Mouse (Mus musculus) liver, adult 2 months (tissue): ENCODE results near the gene BC048679. TPM values are rescaled to one million over a fixed set of nuclear protein-coding genes. Genes with fewer than 3 reads are reported as not detected.

ENCODE experiments used
- DNase-seq: peaks from one replicate; pipeline ENCODE4 v3.0.0-alpha.2; 2011; ENCODE audit warnings: low read depth, low spot score; ENCODE audit errors: extremely low read depth
- H3K27ac ChIP-seq: fragments of 200-500 bp; replicated peaks from 2 replicates; pipeline ENCODE4 v1.5.1; 2012; ENCODE audit warnings: low read depth, mild to moderate bottlenecking, control low read depth, inconsistent platforms, low read length; ENCODE audit not compliant: insufficient read depth
- H3K27me3 ChIP-seq: fragments of 200-500 bp; 2 replicates; pipeline ENCODE4 v1.6.1; 2012; ENCODE audit warnings: mild to moderate bottlenecking, moderate library complexity, low read length, inconsistent platforms; ENCODE audit not compliant: control insufficient read depth, insufficient read depth
- H3K36me3 ChIP-seq: fragments of 200-500 bp; 2 replicates; pipeline ENCODE4 v1.6.1; 2012; ENCODE audit warnings: low read length, inconsistent platforms; ENCODE audit not compliant: control insufficient read depth, insufficient read depth
- H3K4me1 ChIP-seq: fragments of 200-500 bp; 2 replicates; pipeline ENCODE4 v1.6.1; 2011; ENCODE audit warnings: low read length; ENCODE audit not compliant: control insufficient read depth, insufficient read depth
- H3K4me3 ChIP-seq: fragments of 200-500 bp; 2 replicates; pipeline ENCODE4 v1.5.1; 2011; ENCODE audit warnings: low read depth, mild to moderate bottlenecking, control low read depth, low read length, moderate library complexity; ENCODE audit not compliant: insufficient read depth
- H3K79me2 ChIP-seq: fragments of 200-500 bp; 2 replicates; pipeline ENCODE4 v1.6.1; 2012; ENCODE audit warnings: inconsistent platforms, mild to moderate bottlenecking, low read length, moderate library complexity; ENCODE audit not compliant: control insufficient read depth, insufficient read depth
- H3K9ac ChIP-seq: fragments of 200-500 bp; 2 replicates; pipeline ENCODE4 v1.6.1; 2012; ENCODE audit warnings: low read depth, mild to moderate bottlenecking, control low read depth, inconsistent platforms, low read length
- CTCF ChIP-seq: fragments of 200-500 bp; IDR thresholded peaks from 2 replicates; pipeline ENCODE4 v1.5.1; 2011; ENCODE audit warnings: low read depth, low read length, control low read depth
- POLR2A ChIP-seq: fragments of 200-500 bp; IDR thresholded peaks from 2 replicates; pipeline ENCODE4 v1.6.1; 2011; ENCODE audit warnings: low read length, control low read depth; ENCODE audit not compliant: insufficient read depth; ENCODE audit errors: extremely low read depth
- WGBS: fragments of 180-500 bp; shearing (Covaris S2); methylation state at CpG from one replicate; pipeline ENCODE4 v1.1.7; 2018; 5-methylcytosine and 5-hydroxymethylcytosine counted together
- polyA plus RNA-seq: library from polyadenylated mRNA; depleted of rRNA; stranded (reverse); fragments of >200 nt; gene quantifications from 2 replicates; pipeline ENCODE4 v1.2.3, GENCODE M21; 2012; rRNA removed
- total RNA-seq: library from RNA; depleted of rRNA; stranded (reverse); fragments of >200 nt; gene quantifications from 2 replicates; pipeline ENCODE4 v1.2.3, GENCODE M21; 2014; rRNA removed

Gene BC048679
- total RNA-seq (not detected in 2 replicates), polyA plus RNA-seq (not detected in 2 replicates)

- H3K4me1 ChIP-seq: no peaks in the 10 kb centered on the region
- no peak for DNase-seq
- H3K27ac ChIP-seq: no peak within 1 kb of the TSS
- H3K79me2 ChIP-seq: no peaks in the 10 kb centered on the region
- H3K9ac ChIP-seq: no peak within 1 kb of the TSS
- 60% methylated on average over 7 of the region's 7 CpGs for WGBS
- TF ChIP-seq CTCF (no peak), POLR2A (no peak)
- H3K36me3 ChIP-seq: no peaks in the 10 kb centered on the region
- H3K27me3 ChIP-seq: peaks cover 5% of the 10 kb centered on the region
- no peak within 1 kb of the TSS for H3K4me3 ChIP-seq
Measured at GRCm38 (mm10) chr7:81498181-81498580, at the start of gene BC048679. Gene BC048679, minus strand, starts transcription at chr7:81498281.

- Histone ChIP-seq H3K36me3 (no peaks in the 10 kb centered on the region), H3K27me3 (no peaks in the 10 kb centered on the region), H3K27ac (no peak overlapping the region), H3K4me1 (peaks cover 10% of the 10 kb centered on the region), H3K79me2 (no peaks in the 10 kb centered on the region), H3K9ac (no peak overlapping the region), H3K4me3 (no peak overlapping the region)
- peak; percentile 57 for DNase-seq
- TF ChIP-seq POLR2A (no peak), CTCF (no peak)
- WGBS: 37% methylated on average over 8 of the region's 8 CpGs
Measured at GRCm38 (mm10) chr7:81542934-81543333, 44.9 kb upstream of the BC048679 start.

GRCm38 (mm10) chr7:81541924-81542524 lies 43.9 kb upstream of the BC048679 start:
- Histone ChIP-seq H3K4me3 (no peak overlapping the region), H3K4me1 (peaks cover 10% of the 10 kb centered on the region), H3K27ac (no peak overlapping the region), H3K36me3 (no peaks in the 10 kb centered on the region), H3K27me3 (no peaks in the 10 kb centered on the region), H3K79me2 (no peaks in the 10 kb centered on the region), H3K9ac (no peak overlapping the region)
- WGBS: 44% methylated on average over 7 of the region's 7 CpGs
- DNase-seq: peak; percentile 84
- no peak for TF ChIP-seq CTCF
- no peak for TF ChIP-seq POLR2A

GRCm38 (mm10) chr7:81540999-81541398 lies 42.9 kb upstream of the BC048679 start:
- Histone ChIP-seq H3K4me3 (no peak overlapping the region), H3K79me2 (no peaks in the 10 kb centered on the region), H3K9ac (no peak overlapping the region), H3K27ac (no peak overlapping the region), H3K36me3 (no peaks in the 10 kb centered on the region), H3K27me3 (no peaks in the 10 kb centered on the region), H3K4me1 (peaks cover 10% of the 10 kb centered on the region)
- peak; percentile 72 for DNase-seq
- TF ChIP-seq CTCF (no peak), POLR2A (no peak)
- 21% methylated on average over 1 of the region's 1 CpGs for WGBS

- peaks cover 4% of the 10 kb centered on the region; the same call in 1 of the 2 replicates for H3K36me3 ChIP-seq
- H3K4me1 ChIP-seq: peaks cover 10% of the 10 kb centered on the region
- H3K27ac ChIP-seq: no peak overlapping the region
- no peak overlapping the region for H3K4me3 ChIP-seq
- no peaks in the 10 kb centered on the region for H3K27me3 ChIP-seq
- TF ChIP-seq POLR2A (no peak), CTCF (no peak)
- no peak for DNase-seq
- WGBS: 71% methylated on average over 2 of the region's 2 CpGs
- no peaks in the 10 kb centered on the region for H3K79me2 ChIP-seq
- H3K9ac ChIP-seq: no peak overlapping the region
Measured at GRCm38 (mm10) chr7:81539565-81539964, 41.5 kb upstream of the BC048679 start.

GRCm38 (mm10) chr7:81538070-81538675 lies 40.1 kb upstream of the BC048679 start:
- peaks cover 15% of the 10 kb centered on the region for H3K36me3 ChIP-seq
- H3K79me2 ChIP-seq: no peaks in the 10 kb centered on the region
- H3K27me3 ChIP-seq: no peaks in the 10 kb centered on the region
- peaks cover 10% of the 10 kb centered on the region for H3K4me1 ChIP-seq
- TF ChIP-seq POLR2A (no peak), CTCF (no peak)
- no peak overlapping the region for H3K4me3 ChIP-seq
- 83% methylated on average over 2 of the region's 2 CpGs for WGBS
- no peak overlapping the region for H3K9ac ChIP-seq
- H3K27ac ChIP-seq: no peak overlapping the region
- no peak for DNase-seq
